Mouse (Mus musculus) kidney, embryonic 15.5 days (tissue): ENCODE measurements around the gene Slc11a2. TPM values are rescaled to one million over a fixed set of nuclear protein-coding genes. Genes with fewer than 3 reads are reported as not detected.

ENCODE experiments used
- ATAC-seq: fragments of 200-750 bp; cut with Nextera tagmentation; replicated peaks from 2 replicates; pipeline ENCODE4 v1.8.0; 2017; ENCODE audit warnings: moderate TSS enrichment; ENCODE audit not compliant: low FRiP score
- H3K27ac ChIP-seq: fragments of 300-500 bp; sonication (generic); 2 replicates; pipeline ENCODE4 v1.5.1; 2015; ENCODE audit warnings: mild to moderate bottlenecking, inconsistent platforms
- H3K27me3 ChIP-seq: fragments of 300-500 bp; sonication (generic); 2 replicates; pipeline ENCODE4 v1.6.1; 2015; ENCODE audit warnings: inconsistent platforms
- H3K36me3 ChIP-seq: fragments of 300-500 bp; sonication (generic); 2 replicates; pipeline ENCODE4 v1.6.1; 2015; ENCODE audit warnings: inconsistent platforms
- H3K4me1 ChIP-seq: fragments of 300-500 bp; sonication (generic); 2 replicates; pipeline ENCODE4 v1.6.1; 2015; ENCODE audit warnings: inconsistent platforms
- H3K4me2 ChIP-seq: fragments of 300-500 bp; sonication (generic); 2 replicates; pipeline ENCODE4 v1.6.1; 2015; ENCODE audit warnings: moderate library complexity, mild to moderate bottlenecking, inconsistent platforms
- H3K4me3 ChIP-seq: fragments of 300-500 bp; sonication (generic); replicated peaks from 2 replicates; pipeline ENCODE4 v1.5.1; 2015; ENCODE audit warnings: mild to moderate bottlenecking, inconsistent platforms
- H3K9ac ChIP-seq: fragments of 300-500 bp; sonication (generic); 2 replicates; pipeline ENCODE4 v1.6.1; 2015; ENCODE audit warnings: mild to moderate bottlenecking, inconsistent platforms
- H3K9me3 ChIP-seq: fragments of 300-500 bp; sonication (generic); replicated peaks from 2 replicates; pipeline ENCODE4 v1.6.1; 2016; ENCODE audit warnings: inconsistent platforms
- WGBS: fragments of 180-500 bp; shearing (Covaris S2); methylation state at CpG from one replicate; pipeline ENCODE4 v1.1.7; 2015; ENCODE audit warnings: mixed read lengths; 5-methylcytosine and 5-hydroxymethylcytosine counted together
- polyA plus RNA-seq: library from polyadenylated mRNA; unstranded; fragments of >200 nt; fragmentation: Nextera tagmentation; extraction: Ambion mirVana; gene quantifications from 2 replicates; pipeline ENCODE4 v1.2.1, GENCODE M21; 2015

Gene Slc11a2
- 26.8 and 28.2 TPM in 2 replicates for polyA plus RNA-seq

GRCm38 (mm10) chr15:100424396-100425122 lies at the start of gene Slc11a2:
TSS of gene Slc11a2 (minus strand) at chr15:100425072.
- WGBS: 18% methylated on average over 17 of the region's 17 CpGs
- H3K9me3 ChIP-seq: no peaks in the 10 kb centered on the region
- peaks cover 50% of the 10 kb centered on the region for H3K4me1 ChIP-seq
- peak within 1 kb of the TSS; percentile 92 for H3K4me3 ChIP-seq
- H3K27me3 ChIP-seq: peaks cover 15% of the 10 kb centered on the region; the same call in 1 of the 2 replicates
- peak within 1 kb of the TSS; percentile 97 for H3K4me2 ChIP-seq
- no peak for ATAC-seq
- H3K9ac ChIP-seq: peak within 1 kb of the TSS; percentile 59
- H3K36me3 ChIP-seq: no peaks in the 10 kb centered on the region
- H3K27ac ChIP-seq: peak within 1 kb of the TSS; percentile 81

GRCm38 (mm10) chr15:100473926-100474503 lies 49.1 kb upstream of the Slc11a2 start:
- Histone ChIP-seq H3K36me3 (peaks cover 69% of the 10 kb centered on the region), H3K27ac (no peak overlapping the region)

GRCm38 (mm10) chr15:100470037-100470436 lies 45.2 kb upstream of the Slc11a2 start:
- peaks cover 30% of the 10 kb centered on the region for H3K36me3 ChIP-seq
- peak overlapping the region; percentile 89 for H3K4me3 ChIP-seq
- no peaks in the 10 kb centered on the region for H3K9me3 ChIP-seq
- no peak for ATAC-seq
- H3K27me3 ChIP-seq: no peaks in the 10 kb centered on the region
- H3K27ac ChIP-seq: no peak overlapping the region
- whole genome bisulfite sequencing: 36% methylated on average over 10 of the region's 10 CpGs
- H3K9ac ChIP-seq: no peak overlapping the region
- peak overlapping the region; percentile 91 for H3K4me2 ChIP-seq
- peaks cover 24% of the 10 kb centered on the region for H3K4me1 ChIP-seq

More at GRCm38 (mm10) chr15:100473926-100474503, 49.1 kb upstream of the Slc11a2 start:
- Histone ChIP-seq H3K9me3 (no peaks in the 10 kb centered on the region), H3K4me2 (no peak overlapping the region), H3K4me3 (no peak overlapping the region), H3K9ac (no peak overlapping the region), H3K27me3 (no peaks in the 10 kb centered on the region), H3K4me1 (peaks cover 12% of the 10 kb centered on the region)
- no peak for ATAC-seq
- 81% methylated on average over 7 of the region's 7 CpGs for WGBS

- WGBS: under 1% methylated on average over 19 of the region's 19 CpGs
- Histone ChIP-seq H3K36me3 (peaks cover 21% of the 10 kb centered on the region), H3K4me3 (peak overlapping the region; percentile 89), H3K27me3 (no peaks in the 10 kb centered on the region), H3K4me1 (peaks cover 24% of the 10 kb centered on the region), H3K9me3 (no peaks in the 10 kb centered on the region), H3K9ac (peak overlapping the region; percentile 67), H3K27ac (peak overlapping the region; percentile 90), H3K4me2 (peak overlapping the region; percentile 91)
- ATAC-seq: no peak; the same call in none of the 2 replicates
These were observed 44.3 kb upstream of the Slc11a2 start for GRCm38 (mm10) chr15:100469189-100469545.

GRCm38 (mm10) chr15:100468295-100469188 lies 43.7 kb upstream of the Slc11a2 start, which contains the start of gene Letmd1:
TSS of gene Letmd1 (plus strand) at chr15:100469023.
- peak within 1 kb of the TSS; percentile 67 for H3K9ac ChIP-seq
- H3K4me3 ChIP-seq: peak within 1 kb of the TSS; percentile 89
- H3K27me3 ChIP-seq: no peaks in the 10 kb centered on the region
- peaks cover 15% of the 10 kb centered on the region for H3K36me3 ChIP-seq
- H3K4me1 ChIP-seq: peaks cover 24% of the 10 kb centered on the region
- peak; percentile 92 for ATAC-seq
- H3K9me3 ChIP-seq: no peaks in the 10 kb centered on the region
- WGBS: 2% methylated on average over 84 of the region's 84 CpGs
- H3K27ac ChIP-seq: peak within 1 kb of the TSS; percentile 90
- H3K4me2 ChIP-seq: peak within 1 kb of the TSS; percentile 91

GRCm38 (mm10) chr15:100467738-100468137 lies 42.9 kb upstream of the Slc11a2 start:
- WGBS: 39% methylated on average over 8 of the region's 8 CpGs
- ATAC-seq: no peak
- no peak overlapping the region for H3K4me3 ChIP-seq
- no peak overlapping the region for H3K27ac ChIP-seq
- peaks cover 11% of the 10 kb centered on the region for H3K36me3 ChIP-seq
- no peak overlapping the region for H3K9ac ChIP-seq
- H3K4me2 ChIP-seq: peak overlapping the region; percentile 91
- H3K9me3 ChIP-seq: no peaks in the 10 kb centered on the region
- H3K27me3 ChIP-seq: no peaks in the 10 kb centered on the region
- peaks cover 28% of the 10 kb centered on the region for H3K4me1 ChIP-seq

GRCm38 (mm10) chr15:100465432-100465831 lies 40.6 kb upstream of the Slc11a2 start:
- H3K4me1 ChIP-seq: peaks cover 43% of the 10 kb centered on the region
- no peak overlapping the region for H3K4me2 ChIP-seq
- no peak overlapping the region for H3K9ac ChIP-seq
- H3K27me3 ChIP-seq: no peaks in the 10 kb centered on the region
- no peak overlapping the region for H3K27ac ChIP-seq
- no peaks in the 10 kb centered on the region for H3K9me3 ChIP-seq
- H3K36me3 ChIP-seq: no peaks in the 10 kb centered on the region
- 76% methylated on average over 2 of the region's 2 CpGs for WGBS
- H3K4me3 ChIP-seq: no peak overlapping the region
- ATAC-seq: no peak

- 25% methylated on average over 6 of the region's 6 CpGs for WGBS
- Histone ChIP-seq H3K27ac (no peak overlapping the region), H3K9me3 (no peaks in the 10 kb centered on the region), H3K9ac (no peak overlapping the region), H3K36me3 (no peaks in the 10 kb centered on the region), H3K27me3 (no peaks in the 10 kb centered on the region), H3K4me1 (peaks cover 31% of the 10 kb centered on the region), H3K4me3 (no peak overlapping the region), H3K4me2 (no peak overlapping the region)
- ATAC-seq: no peak
These were observed 38.8 kb upstream of the Slc11a2 start for GRCm38 (mm10) chr15:100463712-100464111.

- no peak overlapping the region for H3K4me2 ChIP-seq
- H3K4me3 ChIP-seq: no peak overlapping the region
- no peaks in the 10 kb centered on the region for H3K9me3 ChIP-seq
- no peak overlapping the region for H3K27ac ChIP-seq
- H3K27me3 ChIP-seq: no peaks in the 10 kb centered on the region
- 40% methylated on average over 5 of the region's 5 CpGs for WGBS
- H3K36me3 ChIP-seq: no peaks in the 10 kb centered on the region
- H3K4me1 ChIP-seq: peaks cover 25% of the 10 kb centered on the region
- ATAC-seq: no peak
- H3K9ac ChIP-seq: no peak overlapping the region
These were observed 37.2 kb upstream of the Slc11a2 start for GRCm38 (mm10) chr15:100462086-100462485.

GRCm38 (mm10) chr15:100461646-100462045 lies 36.8 kb upstream of the Slc11a2 start:
- Histone ChIP-seq H3K27ac (no peak overlapping the region), H3K4me2 (no peak overlapping the region), H3K4me3 (no peak overlapping the region), H3K9ac (no peak overlapping the region), H3K36me3 (no peaks in the 10 kb centered on the region), H3K4me1 (peaks cover 25% of the 10 kb centered on the region), H3K27me3 (no peaks in the 10 kb centered on the region), H3K9me3 (no peaks in the 10 kb centered on the region)
- no peak; the same call in 1 of the 2 replicates for ATAC-seq
- 53% methylated on average over 9 of the region's 9 CpGs for WGBS

GRCm38 (mm10) chr15:100460942-100461341 lies 36.1 kb upstream of the Slc11a2 start:
- Histone ChIP-seq H3K4me3 (peak overlapping the region; percentile 14; the same call in 1 of the 2 replicates), H3K27ac (no peak overlapping the region), H3K4me2 (peak overlapping the region; percentile 49), H3K9ac (no peak overlapping the region), H3K4me1 (peaks cover 25% of the 10 kb centered on the region), H3K27me3 (no peaks in the 10 kb centered on the region), H3K36me3 (no peaks in the 10 kb centered on the region), H3K9me3 (no peaks in the 10 kb centered on the region)
- 0 out of 2 replicates have a peak, but pooled peaks have one; percentile 44 for ATAC-seq
- 10% methylated on average over 12 of the region's 12 CpGs for WGBS
